Mouse (Mus musculus): ENCODE data around the gene Gm10024.
"Not testable (repeated sequence)": the region's sequence is repeated elsewhere in the genome, so short reads cannot be mapped to it uniquely, and the experiment has no call there.

Gene Gm10024

DNA sequence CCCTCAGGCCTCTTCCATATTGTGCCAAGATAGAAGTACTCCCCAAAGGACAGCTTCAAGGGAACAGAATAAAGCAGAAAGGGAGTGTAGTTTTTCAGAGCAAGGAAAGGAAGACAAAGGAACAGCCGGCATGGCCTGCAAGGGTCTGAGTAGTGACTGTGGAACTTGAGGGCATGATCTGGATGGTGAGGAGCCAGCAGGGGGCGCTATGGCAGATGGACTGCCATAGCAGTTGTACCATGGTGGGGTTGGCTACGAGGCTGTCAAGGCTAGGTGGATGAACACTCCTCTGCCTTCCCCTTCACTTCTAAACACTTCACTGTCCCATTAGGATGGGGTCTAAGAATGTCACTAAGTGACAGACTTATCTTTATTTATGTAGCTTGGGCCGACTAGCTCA lies 18.0 kb downstream of the Gm10024 start:
- in situ Hi-C loops (cut with MseI, MboI): no loop called here

DNA sequence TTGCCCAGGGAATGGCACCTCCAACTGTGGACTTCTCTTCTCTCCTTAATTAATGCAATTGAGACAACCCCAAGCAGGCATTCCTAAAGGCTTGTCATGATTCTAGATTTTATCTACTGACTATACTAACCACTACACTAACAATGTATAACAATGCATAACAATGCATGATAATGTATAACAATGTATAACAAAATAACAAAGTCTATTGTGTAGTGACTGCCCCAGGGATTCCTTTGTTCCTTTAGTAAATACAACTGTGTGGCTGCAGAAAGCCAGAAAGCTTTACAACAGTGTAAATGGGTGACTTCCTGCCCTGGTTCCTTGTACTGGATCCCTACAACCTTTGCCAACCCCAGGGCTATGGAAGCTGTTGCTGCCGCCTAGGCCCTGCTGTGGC lies 24.7 kb downstream of the Gm10024 start:
- in situ Hi-C loops (cut with MseI, MboI): no loop called here

DNA sequence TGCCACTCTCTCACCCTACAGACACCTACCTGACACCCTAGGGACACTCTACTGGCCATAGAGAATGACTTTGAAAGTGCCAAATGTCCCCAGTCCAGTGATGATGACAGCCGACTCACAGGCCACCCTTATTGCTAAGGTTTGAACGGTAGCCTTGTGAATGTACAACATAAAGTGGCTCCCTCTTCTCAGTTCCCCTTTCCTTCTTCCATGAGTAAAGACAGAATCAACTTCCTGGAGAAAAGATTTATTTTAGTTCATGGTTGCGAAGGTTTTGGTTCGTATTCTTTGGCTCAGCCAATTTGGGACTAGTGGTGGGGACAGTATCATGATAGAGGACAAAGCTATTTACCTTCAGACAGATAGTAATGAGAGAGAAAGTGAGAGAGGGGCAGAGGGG lies 27.7 kb downstream of the Gm10024 start:
- in situ Hi-C loops (cut with MseI, MboI): no loop called here

- in situ Hi-C loops (cut with MseI, MboI): not testable (repeated sequence)
Observed at GRCm38 (mm10) chr10:77741924-77742688, 30.8 kb downstream of the Gm10024 start, which contains the start of gene Gm18596. TSS of gene Gm18596 (minus strand) at chr10:77742638.

GRCm38 (mm10) chr10:77750686-77751085 lies 39.4 kb downstream of the Gm10024 start:
- in situ Hi-C loops (cut with MseI, MboI): not testable (repeated sequence)

DNA sequence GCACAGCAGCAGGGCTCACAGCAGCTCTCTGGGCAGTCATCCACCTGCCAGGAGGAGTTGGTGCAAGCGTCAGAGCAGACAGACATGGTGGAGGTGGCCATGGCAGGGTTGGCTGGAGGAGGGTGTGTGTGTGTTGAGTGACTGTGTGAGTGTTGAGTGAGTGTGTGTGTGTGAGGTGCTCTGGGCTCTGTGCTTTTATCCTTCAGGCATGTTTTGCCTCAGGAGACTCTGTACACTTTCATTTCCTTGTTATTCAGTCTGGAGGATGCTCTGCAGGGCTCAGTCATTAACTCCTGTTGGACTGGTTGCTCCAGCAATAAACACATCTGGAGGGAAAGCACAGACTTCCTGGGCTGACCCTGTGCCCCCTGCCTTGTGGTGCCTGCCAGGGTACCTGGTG lies 40.0 kb downstream of the Gm10024 start, which contains the start of gene Gm9736:
TSS of gene Gm9736 (minus strand) at position 101 of the 400 bp plus-strand sequence.
- in situ Hi-C loops (cut with MseI, MboI): not testable (repeated sequence)

DNA sequence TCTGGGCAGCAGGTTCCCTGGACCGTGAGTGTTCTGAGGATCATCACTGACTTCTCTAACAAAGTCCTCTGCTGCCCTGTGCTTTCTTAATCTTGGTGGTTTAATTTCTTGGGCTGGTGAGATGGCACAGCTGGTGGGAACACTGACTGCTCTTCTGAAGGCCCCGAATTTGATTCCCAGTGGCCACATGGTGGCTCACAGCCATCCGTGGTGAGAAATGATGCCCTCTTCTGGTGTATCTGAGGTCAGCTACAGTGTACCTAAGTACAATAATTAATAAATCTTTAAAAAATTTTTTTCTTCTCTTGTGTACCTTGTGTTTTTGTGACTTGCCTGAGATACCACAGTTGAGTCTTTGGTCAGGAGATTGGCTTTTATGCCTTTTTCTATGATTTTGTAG lies 41.1 kb downstream of the Gm10024 start:
- in situ Hi-C loops (cut with MseI, MboI): not testable (repeated sequence)

DNA sequence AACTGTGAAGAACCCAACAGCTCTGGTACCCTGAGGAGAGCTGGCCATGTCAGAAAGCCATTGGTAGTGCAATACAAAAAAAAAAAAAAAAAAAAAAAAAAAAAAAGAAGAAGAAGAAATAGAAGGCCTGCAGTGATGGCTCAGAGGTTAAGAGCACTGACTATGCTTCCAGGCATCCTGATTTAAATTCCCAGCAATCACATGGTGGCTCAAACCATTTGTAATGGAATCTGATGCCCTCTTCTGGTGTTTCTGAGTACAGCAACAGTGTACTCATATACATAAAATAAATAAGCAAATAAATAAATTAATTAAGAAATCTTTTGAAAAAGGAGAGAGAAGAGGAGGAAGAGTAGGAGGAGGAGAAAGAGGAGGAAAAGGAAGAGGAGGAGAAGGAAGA lies 42.2 kb downstream of the Gm10024 start:
- in situ Hi-C loops (cut with MseI, MboI): no loop called here

- in situ Hi-C loops (cut with MseI, MboI): not testable (repeated sequence)
Observed at GRCm38 (mm10) chr10:77759582-77759981, 48.3 kb downstream of the Gm10024 start, which contains the start of gene Gm3233. TSS of gene Gm3233 (minus strand) at chr10:77759682.

Measured in mouse trophoblast stem cell (cell line).